Mouse (Mus musculus): Measurements from ENCODE around the gene Ppp1r32. TPM values are rescaled to one million over a fixed set of nuclear protein-coding genes. Genes with fewer than 3 reads are reported as not detected.

Gene Ppp1r32
- total RNA-seq, 2 experiments from 2014 or later = 0.21 TPM; not detected in 1

DNA sequence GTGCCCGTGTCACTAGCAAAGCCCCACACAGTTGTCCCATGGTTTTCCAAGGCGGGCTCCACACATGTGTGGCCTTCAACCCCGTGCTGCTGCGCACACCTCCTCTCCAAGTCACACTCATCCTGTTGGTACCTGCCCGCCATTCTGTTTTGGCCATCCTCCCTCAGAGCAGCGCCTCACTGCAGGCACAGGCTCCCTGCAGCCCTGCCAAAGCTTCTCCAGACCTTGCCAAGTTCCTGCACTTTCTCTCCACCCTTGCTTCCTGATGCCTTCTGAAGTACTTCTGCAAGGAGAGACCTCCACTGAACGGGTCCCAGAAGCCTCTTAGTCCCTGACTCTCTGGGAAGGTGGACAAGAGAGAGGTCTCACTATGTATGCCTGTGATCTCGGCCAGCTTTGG lies 53.4 kb downstream of the Ppp1r32 start:
- DNase-seq (ENCODE audit: low spot score) = no peak
- intact Hi-C loops (cut with DNase I) = no loop called here

DNA sequence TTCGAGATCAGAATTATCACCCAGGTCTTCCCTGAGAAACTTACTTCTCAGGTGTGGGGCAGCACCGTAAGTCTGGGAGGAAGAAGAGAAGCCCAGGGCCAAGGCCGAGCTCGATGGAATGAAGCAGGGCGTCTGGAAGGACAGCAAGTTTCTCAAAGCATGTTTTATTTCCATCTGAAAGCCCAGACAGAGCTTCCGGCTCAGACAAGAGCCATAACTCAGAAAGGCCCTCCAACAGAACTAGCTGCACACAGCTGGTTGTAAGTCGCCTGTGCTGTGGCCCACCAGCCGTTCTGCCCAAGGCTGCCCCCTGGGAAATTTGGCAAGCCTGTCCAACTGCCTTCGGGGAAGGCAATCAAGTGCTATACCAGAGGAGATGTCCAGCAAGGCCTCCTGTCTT lies 55.3 kb downstream of the Ppp1r32 start:
- no peak for DNase-seq (ENCODE audit: low spot score)
- intact Hi-C loops (cut with DNase I) = no loop called here

DNA sequence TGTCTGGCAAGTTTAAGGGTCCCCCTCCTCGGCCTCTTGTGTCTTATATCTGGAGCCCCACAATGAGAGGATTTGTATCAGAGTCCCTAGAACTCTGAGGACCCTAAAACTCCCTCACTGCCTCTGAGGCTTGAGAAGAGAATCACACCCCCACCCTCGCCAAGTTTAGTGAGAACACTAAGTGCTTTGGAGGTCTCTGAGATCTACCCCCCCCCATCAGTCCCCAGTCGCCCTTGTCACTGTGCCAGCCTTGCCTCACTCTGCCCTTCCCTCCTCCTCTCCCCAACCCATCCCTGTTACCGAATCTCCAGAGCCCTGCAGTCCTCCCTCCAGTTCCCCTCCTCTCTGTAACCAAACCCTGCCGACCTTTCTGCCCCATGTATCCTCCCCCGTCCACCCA lies 55.9 kb downstream of the Ppp1r32 start:
- intact Hi-C loops (cut with DNase I) = no loop called here
- DNase-seq (ENCODE audit: low spot score) = no peak

DNA sequence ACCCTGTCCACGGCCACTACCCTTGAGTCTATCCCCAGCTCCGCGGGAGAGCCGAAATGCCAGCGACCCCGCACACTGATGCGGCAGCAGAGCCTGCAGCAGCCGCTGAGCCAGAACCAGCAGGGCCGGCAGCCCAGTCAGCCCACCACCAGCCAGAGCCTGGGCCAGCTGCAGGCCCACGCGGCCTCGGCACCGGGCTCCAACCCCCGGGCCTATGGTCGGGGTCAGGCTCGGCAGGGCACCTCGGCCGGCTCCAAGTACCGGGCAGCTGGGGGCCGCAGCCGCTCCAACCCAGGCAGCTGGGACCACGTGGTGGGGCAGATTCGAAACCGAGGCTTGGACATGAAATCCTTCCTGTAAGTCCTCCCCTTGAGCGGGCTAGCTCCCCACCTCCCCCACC lies 56.4 kb downstream of the Ppp1r32 start:
- intact Hi-C loops (cut with DNase I) = no loop called here
- no peak for DNase-seq (ENCODE audit: low spot score)

DNA sequence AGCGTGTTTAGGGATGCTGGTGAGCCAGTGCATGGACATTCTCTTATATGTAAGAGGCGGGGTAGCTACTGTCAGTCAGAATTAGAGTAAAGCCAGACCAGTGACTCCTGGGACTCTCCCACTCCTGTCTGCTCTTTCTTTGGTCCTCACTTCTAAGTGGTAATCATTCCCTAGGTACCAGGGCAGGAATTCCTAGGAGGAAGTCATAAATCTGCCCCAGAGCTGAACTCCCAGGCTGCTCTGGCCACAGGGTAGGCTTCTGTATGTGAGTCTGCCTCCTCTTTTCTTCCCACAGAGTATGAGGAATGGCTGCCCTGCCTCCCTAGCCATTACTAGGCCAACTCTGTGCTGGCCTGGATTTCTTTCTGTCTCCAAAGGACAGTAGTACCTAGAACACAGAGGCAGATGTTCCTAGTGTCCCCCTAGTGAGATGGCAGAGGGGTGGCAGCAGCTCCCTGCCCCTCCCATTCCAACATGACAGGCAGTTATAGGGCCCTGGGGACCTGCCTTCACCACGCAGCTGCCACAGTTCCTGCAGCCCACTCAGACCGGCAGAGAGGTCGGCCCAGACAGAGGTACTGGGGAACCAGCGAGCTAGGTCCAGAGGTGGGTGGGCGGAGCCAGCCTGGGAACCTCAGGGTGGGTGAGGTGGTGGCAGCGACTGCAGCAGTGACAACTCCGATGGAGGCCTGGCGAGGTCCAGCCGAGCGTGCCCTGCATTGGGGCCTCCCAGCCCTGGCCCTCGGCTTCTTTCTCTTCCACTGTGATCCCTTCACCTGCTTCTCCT lies 57.1 kb downstream of the Ppp1r32 start:
- no peak for DNase-seq (ENCODE audit: low spot score)
- intact Hi-C loops (cut with DNase I) = no loop called here

DNA sequence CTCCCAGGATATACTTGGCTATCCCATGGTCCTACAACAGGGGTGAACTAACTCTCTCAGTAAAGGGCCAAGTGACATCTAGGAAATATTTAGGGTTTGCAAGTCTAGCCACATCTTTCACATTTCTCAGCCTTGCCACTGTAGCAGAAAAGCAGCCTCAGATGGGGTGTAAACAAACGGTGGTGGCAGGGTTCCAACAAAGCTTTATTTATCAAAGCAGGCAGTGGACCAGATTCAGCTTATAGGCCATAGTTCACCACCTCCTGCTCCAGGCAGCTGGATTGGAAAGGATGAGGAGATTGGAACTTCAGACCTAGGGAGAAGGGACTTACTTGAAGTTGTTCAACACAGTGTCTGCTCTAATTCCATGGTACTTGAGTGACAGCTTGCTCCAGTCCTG lies 58.0 kb downstream of the Ppp1r32 start:
- intact Hi-C loops (cut with DNase I) = no loop called here
- DNase-seq (ENCODE audit: low spot score) = no peak

Other genes starting within 250 kb of the Ppp1r32 start
- 1 to 10 TPM; 4.5 to 6.8 TPM for gene Myrf, start 242.2 kb downstream of the Ppp1r32 start, total RNA-seq (2021)
- 1 to 10 TPM; 3.2 to 3.3 TPM for gene Dagla, start 178.1 kb downstream of the Ppp1r32 start, total RNA-seq (2021)
- 10 to 100 TPM; 45.8 to 47.0 TPM for gene Syt7, start 93.8 kb downstream of the Ppp1r32 start, total RNA-seq (2021)
- 1 to 10 TPM in 1 of 2 experiments, under 1 TPM in 1; 0.75 to 1.0 TPM for gene Lrrc10b, start 25.5 kb downstream of the Ppp1r32 start, total RNA-seq (2021)
- gene Cpsf7, start 42.3 kb upstream of the Ppp1r32 start, total RNA-seq (2021) = 10 to 100 TPM; 24.8 to 28.4 TPM
- 10 to 100 TPM; 71.6 to 72.2 TPM for gene Sdhaf2, start 43.2 kb upstream of the Ppp1r32 start, total RNA-seq (2021)
- gene Tmem216, start 73.3 kb upstream of the Ppp1r32 start, total RNA-seq (2021) = 1 to 10 TPM; 4.1 to 4.6 TPM
- 1 to 10 TPM; 9.5 to 10.0 TPM for gene Cyb561a3, start 94.2 kb upstream of the Ppp1r32 start, total RNA-seq (2021)
- 1 to 10 TPM; 2.9 to 3.0 TPM for gene Tmem138, start 94.4 kb upstream of the Ppp1r32 start, total RNA-seq (2021)
- 100 to 1,000 TPM; 154 to 166 TPM for gene Ddb1, start 122.4 kb upstream of the Ppp1r32 start, total RNA-seq (2021)
- 1 to 10 TPM; 9.1 to 9.3 TPM for gene Tkfc, start 122.7 kb upstream of the Ppp1r32 start, total RNA-seq (2021)
- not detected for gene Vwce, start 151.3 kb upstream of the Ppp1r32 start, total RNA-seq (2021)
- not detected for gene Pga5, start 195.1 kb upstream of the Ppp1r32 start, total RNA-seq (2021)
- 10 to 100 TPM; 21.1 to 21.8 TPM for gene Vps37c, start 205.8 kb upstream of the Ppp1r32 start, total RNA-seq (2021)

Measured in heart, postnatal 25 days (tissue).